Mouse (Mus musculus) liver, embryonic 11.5 days (tissue): ENCODE data around the gene Mettl15. TPM values are rescaled to one million over a fixed set of nuclear protein-coding genes. Genes with fewer than 3 reads are reported as not detected.
A peak's percentile ranks its signal among the peaks of the same experiment; 100 is the strongest.

Experiments
- ATAC-seq: fragments of 200-750 bp; cut with Nextera tagmentation; replicated peaks from 2 replicates; pipeline ENCODE4 v1.8.0; 2017; ENCODE audit warnings: moderate number of reproducible peaks, mild to moderate bottlenecking, moderate TSS enrichment, moderate library complexity; ENCODE audit not compliant: low FRiP score
- DNase-seq: peaks from one replicate; pipeline ENCODE4 v3.0.0-alpha.2; 2017; ENCODE audit warnings: low spot score
- H3K27ac ChIP-seq: fragments of 300-500 bp; sonication (generic); 2 replicates; pipeline ENCODE4 v1.5.1; 2014; ENCODE audit warnings: mild to moderate bottlenecking, low read depth, low read length, control low read depth
- H3K27me3 ChIP-seq: fragments of 300-500 bp; sonication (generic); replicated peaks from 2 replicates; pipeline ENCODE4 v1.6.1; 2014; ENCODE audit warnings: low read length, mixed read lengths; ENCODE audit not compliant: control insufficient read depth, insufficient read depth
- H3K36me3 ChIP-seq: fragments of 300-500 bp; sonication (generic); 2 replicates; pipeline ENCODE4 v1.6.1; 2014; ENCODE audit warnings: mild to moderate bottlenecking, low read length, moderate library complexity, mixed read lengths; ENCODE audit not compliant: control insufficient read depth, insufficient read depth
- H3K4me1 ChIP-seq: fragments of 300-500 bp; sonication (generic); replicated peaks from 2 replicates; pipeline ENCODE4 v1.6.1; 2014; ENCODE audit warnings: low read length, mixed read lengths; ENCODE audit not compliant: control insufficient read depth, insufficient read depth
- H3K4me2 ChIP-seq: fragments of 300-500 bp; sonication (generic); 2 replicates; pipeline ENCODE4 v1.6.1; 2014; ENCODE audit warnings: mild to moderate bottlenecking, control low read depth, moderate library complexity
- H3K4me3 ChIP-seq: fragments of 300-500 bp; sonication (generic); 2 replicates; pipeline ENCODE4 v1.5.1; 2014; ENCODE audit warnings: low read depth, low read length, control low read depth
- H3K9ac ChIP-seq: fragments of 300-500 bp; sonication (generic); 2 replicates; pipeline ENCODE4 v1.6.1; 2014; ENCODE audit warnings: low read depth, low read length, control low read depth
- H3K9me3 ChIP-seq: fragments of 300-500 bp; sonication (generic); 2 replicates; pipeline ENCODE4 v1.6.1; 2016; ENCODE audit warnings: low read length, inconsistent platforms, mixed read lengths; ENCODE audit not compliant: control insufficient read depth
- WGBS: fragments of 180-500 bp; shearing (Covaris S2); extraction: QIAGEN DNeasy Blood & Tissue Kit; methylation state at CpG from one replicate; pipeline ENCODE4 v1.1.7; 2014; 5-methylcytosine and 5-hydroxymethylcytosine counted together
- polyA plus RNA-seq: library from polyadenylated mRNA; unstranded; fragments of >200 nt; fragmentation: Nextera tagmentation; extraction: Ambion mirVana; gene quantifications from 2 replicates; pipeline ENCODE4 v1.2.1, GENCODE M21; 2014

Mettl15 gene
- polyA plus RNA-seq, 1 experiment from 2014 or later, result 12.4 TPM

- no peak for DNase-seq
- Histone ChIP-seq H3K27ac (no peak overlapping the region), H3K9ac (peak overlapping the region; percentile 90), H3K27me3 (no peaks in the 10 kb centered on the region), H3K4me2 (peak overlapping the region; percentile 73), H3K9me3 (no peaks in the 10 kb centered on the region), H3K4me3 (peak overlapping the region; percentile 87), H3K36me3 (no peaks in the 10 kb centered on the region), H3K4me1 (peaks cover 10% of the 10 kb centered on the region)
- ATAC-seq, result no peak
- WGBS, result 5% methylated on average over 4 of the region's 4 CpGs
Measured at GRCm38 (mm10) chr2:109280272-109280599, 312 bp downstream of the Mettl15 start.

- Histone ChIP-seq H3K27me3 (no peaks in the 10 kb centered on the region), H3K9ac (peak overlapping the region; percentile 82), H3K4me3 (peak overlapping the region; percentile 67), H3K4me2 (peak overlapping the region; percentile 64), H3K4me1 (peaks cover 6% of the 10 kb centered on the region), H3K36me3 (no peaks in the 10 kb centered on the region), H3K27ac (no peak overlapping the region), H3K9me3 (no peaks in the 10 kb centered on the region)
- DNase-seq (peak; percentile 73), ATAC-seq (peak; percentile 54)
- under 1% methylated on average over 16 of the region's 16 CpGs for WGBS
Measured at GRCm38 (mm10) chr2:109278036-109278435, 2.5 kb downstream of the Mettl15 start.

- H3K4me2 ChIP-seq, result peak overlapping the region; percentile 64
Measured at GRCm38 (mm10) chr2:109277593-109277992, 3.0 kb downstream of the Mettl15 start.

GRCm38 (mm10) chr2:109273098-109273497, 7.5 kb downstream of the Mettl15 start:
- Histone ChIP-seq H3K4me3 (no peak overlapping the region), H3K4me2 (no peak overlapping the region), H3K27me3 (no peaks in the 10 kb centered on the region), H3K9ac (no peak overlapping the region), H3K27ac (no peak overlapping the region), H3K9me3 (no peaks in the 10 kb centered on the region), H3K36me3 (no peaks in the 10 kb centered on the region), H3K4me1 (no peaks in the 10 kb centered on the region)
- ATAC-seq (no peak), DNase-seq (no peak)
- WGBS, result 95% methylated on average over 1 of the region's 1 CpGs

More at GRCm38 (mm10) chr2:109277593-109277992, 3.0 kb downstream of the Mettl15 start:
- Histone ChIP-seq H3K4me3 (peak overlapping the region; percentile 67), H3K9me3 (no peaks in the 10 kb centered on the region), H3K4me1 (peaks cover 6% of the 10 kb centered on the region), H3K27ac (no peak overlapping the region), H3K27me3 (no peaks in the 10 kb centered on the region), H3K36me3 (no peaks in the 10 kb centered on the region), H3K9ac (peak overlapping the region; percentile 82)
- DNase-seq (no peak), ATAC-seq (no peak)
- 7% methylated on average over 7 of the region's 7 CpGs for WGBS

- H3K4me3 ChIP-seq, result no peak overlapping the region
- H3K36me3 ChIP-seq, result no peaks in the 10 kb centered on the region
- ATAC-seq (no peak), DNase-seq (no peak)
- H3K27me3 ChIP-seq, result no peaks in the 10 kb centered on the region
- WGBS, result 100% methylated on average over 1 of the region's 1 CpGs
- no peaks in the 10 kb centered on the region for H3K4me1 ChIP-seq
- H3K9me3 ChIP-seq, result no peaks in the 10 kb centered on the region
- no peak overlapping the region for H3K27ac ChIP-seq
- H3K4me2 ChIP-seq, result no peak overlapping the region
- no peak overlapping the region for H3K9ac ChIP-seq
Measured at GRCm38 (mm10) chr2:109262779-109263178, 17.8 kb downstream of the Mettl15 start.

GRCm38 (mm10) chr2:109241947-109242346, 38.6 kb downstream of the Mettl15 start:
- DNase-seq (no peak), ATAC-seq (no peak)
- Histone ChIP-seq H3K9me3 (no peaks in the 10 kb centered on the region), H3K4me3 (no peak overlapping the region), H3K4me2 (no peak overlapping the region), H3K4me1 (no peaks in the 10 kb centered on the region), H3K36me3 (no peaks in the 10 kb centered on the region), H3K27ac (no peak overlapping the region), H3K9ac (no peak overlapping the region), H3K27me3 (no peaks in the 10 kb centered on the region)
- 68% methylated on average over 3 of the region's 3 CpGs for WGBS

- no peaks in the 10 kb centered on the region for H3K27me3 ChIP-seq
- DNase-seq (no peak), ATAC-seq (no peak)
- H3K4me3 ChIP-seq, result no peak overlapping the region
- H3K36me3 ChIP-seq, result no peaks in the 10 kb centered on the region
- no peak overlapping the region for H3K27ac ChIP-seq
- no peak overlapping the region for H3K4me2 ChIP-seq
- WGBS, result 83% methylated on average over 1 of the region's 1 CpGs
- H3K4me1 ChIP-seq, result no peaks in the 10 kb centered on the region
- H3K9ac ChIP-seq, result no peak overlapping the region
- H3K9me3 ChIP-seq, result no peaks in the 10 kb centered on the region
Measured at GRCm38 (mm10) chr2:109235741-109236140, 44.8 kb downstream of the Mettl15 start.

GRCm38 (mm10) chr2:109233876-109234275, 46.7 kb downstream of the Mettl15 start:
- Histone ChIP-seq H3K27me3 (no peaks in the 10 kb centered on the region), H3K9me3 (no peaks in the 10 kb centered on the region), H3K4me3 (no peak overlapping the region), H3K4me1 (no peaks in the 10 kb centered on the region), H3K27ac (no peak overlapping the region), H3K36me3 (no peaks in the 10 kb centered on the region), H3K4me2 (no peak overlapping the region), H3K9ac (no peak overlapping the region)
- DNase-seq (no peak), ATAC-seq (no peak)
- WGBS, result 75% methylated on average over 4 of the region's 4 CpGs

GRCm38 (mm10) chr2:109230443-109230842, 50.1 kb downstream of the Mettl15 start:
- no peak overlapping the region for H3K4me3 ChIP-seq

More at GRCm38 (mm10) chr2:109230443-109230842, 50.1 kb downstream of the Mettl15 start:
- H3K9me3 ChIP-seq, result no peaks in the 10 kb centered on the region
- DNase-seq (no peak), ATAC-seq (no peak)
- H3K27me3 ChIP-seq, result no peaks in the 10 kb centered on the region
- H3K36me3 ChIP-seq, result no peaks in the 10 kb centered on the region
- H3K4me2 ChIP-seq, result no peak overlapping the region
- no peak overlapping the region for H3K27ac ChIP-seq
- H3K4me1 ChIP-seq, result no peaks in the 10 kb centered on the region
- no peak overlapping the region for H3K9ac ChIP-seq
